Mouse (Mus musculus) CH12.LX (cell line): ENCODE measurements around the gene Klk1b4. TPM values are rescaled to one million over a fixed set of nuclear protein-coding genes. Genes with fewer than 3 reads are reported as not detected.

Source experiments
- DNase-seq: peaks from one replicate; pipeline ENCODE4 v3.0.0-alpha.2; 2013; ENCODE audit errors: extremely low read depth
- H3K27ac ChIP-seq: 2 replicates; pipeline ENCODE4 v1.5.1; 2012; ENCODE audit warnings: low read depth, mild to moderate bottlenecking, control low read depth, moderate library complexity; ENCODE audit not compliant: insufficient read depth
- H3K27me3 ChIP-seq: replicated peaks from 2 replicates; pipeline ENCODE3; 2012; ENCODE audit warnings: inconsistent platforms
- H3K36me3 ChIP-seq, 2 experiments: replicated peaks in 1 of 2; 2 replicates each; pipeline versions ENCODE3 to v1.6.1; 2012; ENCODE audit warnings: inconsistent platforms in 1 of 2, low read length in 1 of 2, mild to moderate bottlenecking in 1 of 2, mixed read lengths in 1 of 2, moderate library complexity in 1 of 2; ENCODE audit not compliant: control insufficient read depth in 1 of 2, insufficient read depth in 1 of 2
- H3K4me1 ChIP-seq, 2 experiments: 2 replicates each; pipeline ENCODE4 v1.6.1; 2012; ENCODE audit warnings: inconsistent platforms in 1 of 2, moderate library complexity in 1 of 2; ENCODE audit not compliant: insufficient read depth in 2 of 2, control insufficient read depth in 1 of 2
- H3K4me2 ChIP-seq: 2 replicates; pipeline ENCODE4 v1.6.1; 2012; ENCODE audit warnings: low read depth, mild to moderate bottlenecking, control low read depth; ENCODE audit not compliant: poor library complexity, insufficient read depth, severe bottlenecking
- H3K4me3 ChIP-seq, 3 experiments: fragments of 150-350 bp in 1 of 3; sonication (generic) in 1 of 3; replicated peaks in 1 of 3; 2 replicates each; pipeline versions ENCODE3 to v1.5.1; 2011 to 2012; ENCODE audit warnings: low read depth in 2 of 3, low read length in 2 of 3, mild to moderate bottlenecking in 2 of 3, moderate library complexity in 2 of 3, control low read depth in 1 of 3, improper control_type of control experiment in 1 of 3, inconsistent platforms in 1 of 3, mixed read lengths in 1 of 3; ENCODE audit not compliant: poor library complexity in 1 of 3
- H3K79me2 ChIP-seq: replicated peaks from 2 replicates; pipeline ENCODE4 v1.6.1; 2012; ENCODE audit warnings: mild to moderate bottlenecking, moderate library complexity; ENCODE audit not compliant: control insufficient read depth, poor library complexity, insufficient read depth, severe bottlenecking; ENCODE audit errors: extremely low read depth
- H3K9ac ChIP-seq: 2 replicates; pipeline ENCODE4 v1.6.1; 2012; ENCODE audit warnings: low read depth, mild to moderate bottlenecking, control low read depth, moderate library complexity; ENCODE audit not compliant: insufficient read depth
- H3K9me3 ChIP-seq: replicated peaks from 2 replicates; pipeline ENCODE3; 2012; ENCODE audit warnings: low read length, inconsistent platforms, mixed read lengths
- CHD2 ChIP-seq: IDR thresholded peaks from 2 replicates; pipeline ENCODE4 v1.6.1; 2011; ENCODE audit warnings: low read length, improper control_type of control experiment
- CTCF ChIP-seq, 2 experiments: IDR thresholded peaks in 1 of 2; conservative IDR thresholded peaks in 1 of 2; 2 replicates each; pipeline ENCODE4 v1.5.1; 2011 to 2012; ENCODE audit warnings: low read depth in 2 of 2, low read length in 2 of 2, improper control_type of control experiment in 1 of 2, inconsistent platforms in 1 of 2, mild to moderate bottlenecking in 1 of 2, moderate library complexity in 1 of 2
- EP300 ChIP-seq: IDR thresholded peaks from 2 replicates; pipeline ENCODE4 v1.6.1; 2011; ENCODE audit warnings: low read length, improper control_type of control experiment
- GABPA ChIP-seq: IDR thresholded peaks from 2 replicates; pipeline ENCODE4 v1.6.1; 2012; ENCODE audit warnings: low read depth, low read length, improper control_type of control experiment, inconsistent platforms; ENCODE audit not compliant: insufficient replicate concordance
- JUND ChIP-seq: conservative IDR thresholded peaks from 2 replicates; pipeline ENCODE4 v1.6.1; 2011; ENCODE audit warnings: low read depth, low read length, improper control_type of control experiment
- MAFK ChIP-seq: IDR thresholded peaks from 2 replicates; pipeline ENCODE4 v1.6.1; 2011; ENCODE audit warnings: low read length, improper control_type of control experiment; ENCODE audit not compliant: insufficient replicate concordance
- MAX ChIP-seq: IDR thresholded peaks from 2 replicates; pipeline ENCODE4 v1.6.1; 2011; ENCODE audit warnings: low read length, improper control_type of control experiment
- MAZ ChIP-seq: IDR thresholded peaks from 2 replicates; pipeline ENCODE4 v1.6.1; 2012; ENCODE audit warnings: low read depth, mild to moderate bottlenecking, inconsistent platforms, low read length, improper control_type of control experiment, moderate library complexity
- MXI1 ChIP-seq: IDR thresholded peaks from 2 replicates; pipeline ENCODE4 v1.6.1; 2011; ENCODE audit warnings: mild to moderate bottlenecking, low read depth, low read length, improper control_type of control experiment
- NRF1 ChIP-seq: IDR thresholded peaks from 2 replicates; pipeline ENCODE4 v1.6.1; 2014; ENCODE audit warnings: low read depth, mild to moderate bottlenecking, inconsistent platforms, low read length, improper control_type of control experiment, moderate library complexity
- POLR2AphosphoS2 ChIP-seq: IDR thresholded peaks from 2 replicates; pipeline ENCODE4 v1.6.1; 2011; ENCODE audit warnings: low read depth, low read length, improper control_type of control experiment
- RAD21 ChIP-seq: IDR thresholded peaks from 2 replicates; pipeline ENCODE4 v1.6.1; 2011; ENCODE audit warnings: low read depth, mild to moderate bottlenecking, low read length, improper control_type of control experiment, moderate library complexity
- SMC3 ChIP-seq: IDR thresholded peaks from 2 replicates; pipeline ENCODE4 v1.6.1; 2011; ENCODE audit warnings: low read depth, low read length, improper control_type of control experiment
- USF1 ChIP-seq: IDR thresholded peaks from 2 replicates; pipeline ENCODE4 v1.6.1; 2014; ENCODE audit warnings: low read depth, mild to moderate bottlenecking, inconsistent platforms, low read length, improper control_type of control experiment
- ZKSCAN1 ChIP-seq: IDR thresholded peaks from 2 replicates; pipeline ENCODE4 v1.6.1; 2012; ENCODE audit warnings: low read depth, inconsistent platforms, low read length, improper control_type of control experiment, borderline replicate concordance
- ZMIZ1 ChIP-seq: IDR thresholded peaks from 2 replicates; pipeline ENCODE4 v1.6.1; 2012; ENCODE audit warnings: low read depth, mild to moderate bottlenecking, inconsistent platforms, low read length, improper control_type of control experiment
- dilution Hi-C: fragments of 300-500 bp; cut with MboI; formaldehyde crosslinking; loops from 2 replicates; pipeline ENCODE4 v1.14.3; 2020; ENCODE audit warnings: low sequenced_read_pairs; ENCODE audit not compliant: extremely low pct_unique_long_range_greater_than_20kb, extremely low pct_ligation_motif_present
- in situ Hi-C: fragments of 300-500 bp; cut with MboI; formaldehyde crosslinking; loops from 3 replicates; pipeline ENCODE4 v1.14.3; 2019; ENCODE audit warnings: low sequenced_read_pairs, low pct_ligation_motif_present, low pct_unique_long_range_greater_than_20kb, mixed read lengths
- polyA plus RNA-seq: library from polyadenylated mRNA; unstranded; fragments of >175 nt; gene quantifications from 2 replicates; pipeline ENCODE4 v1.2.1, GENCODE M21; 2012; ENCODE audit warnings: low read depth; ENCODE audit not compliant: insufficient read length
- total RNA-seq, 2 experiments: library from RNA; depleted of rRNA; stranded (reverse); fragments of 300-350 nt in 1 of 2; fragments of >200 nt in 1 of 2; gene quantifications; 2 replicates each; pipeline ENCODE4 v1.2.3; 2012 to 2014

The Klk1b4 gene
- total and polyA plus RNA-seq, 3 experiments: not detected

DNA sequence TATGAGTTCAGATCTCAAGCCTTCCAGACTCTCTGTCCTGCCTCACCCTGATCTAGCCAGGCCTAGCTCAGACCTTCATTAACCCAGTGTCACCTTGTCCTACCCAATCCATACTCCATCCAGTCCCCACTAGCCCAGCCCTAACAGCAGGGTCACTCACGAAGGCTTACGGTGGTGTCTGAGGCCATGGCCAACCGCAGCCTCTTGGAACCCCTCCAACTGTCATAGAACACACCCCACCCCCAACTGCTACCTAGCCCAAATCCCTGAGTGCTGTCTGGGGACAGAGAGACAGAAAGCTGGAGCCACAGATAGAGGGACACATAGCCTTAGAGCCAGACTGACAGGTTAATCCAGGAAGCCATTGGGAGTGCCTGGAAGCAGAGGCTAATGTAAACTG lies 28.7 kb downstream of the Klk1b4 start, which contains the start of gene Gm36864:
TSS of gene Gm36864 (plus strand) at position 269 of the 400 bp plus-strand sequence.
- no peaks in the 10 kb centered on the region for H3K79me2 ChIP-seq
- H3K36me3 ChIP-seq: no peaks in the 10 kb centered on the region
- no peaks in the 10 kb centered on the region for H3K9me3 ChIP-seq
- no peak for TF ChIP-seq CHD2
- no peak for TF ChIP-seq MAFK
- no peak for TF ChIP-seq USF1
- TF ChIP-seq ZKSCAN1: no peak
- no peak for TF ChIP-seq MAX
- TF ChIP-seq POLR2AphosphoS2: no peak
- no peak for TF ChIP-seq EP300
- no peak for TF ChIP-seq GABPA
- TF ChIP-seq, all 38 proteins: peak for 0
- H3K9ac ChIP-seq: no peak within 1 kb of the TSS
- H3K27me3 ChIP-seq: peaks cover 16% of the 10 kb centered on the region
- dilution Hi-C loops (no loop called here), in situ Hi-C loops (no loop called here)
- no peak for DNase-seq
- no peak within 1 kb of the TSS for H3K4me2 ChIP-seq
- H3K27ac ChIP-seq: no peak within 1 kb of the TSS
- H3K4me1 ChIP-seq: 0 out of 4 replicates have a peak, but pooled peaks cover 0 to 2% of the 10 kb centered on the region in 2 experiments
- H3K4me3 ChIP-seq: no peak within 1 kb of the TSS

DNA sequence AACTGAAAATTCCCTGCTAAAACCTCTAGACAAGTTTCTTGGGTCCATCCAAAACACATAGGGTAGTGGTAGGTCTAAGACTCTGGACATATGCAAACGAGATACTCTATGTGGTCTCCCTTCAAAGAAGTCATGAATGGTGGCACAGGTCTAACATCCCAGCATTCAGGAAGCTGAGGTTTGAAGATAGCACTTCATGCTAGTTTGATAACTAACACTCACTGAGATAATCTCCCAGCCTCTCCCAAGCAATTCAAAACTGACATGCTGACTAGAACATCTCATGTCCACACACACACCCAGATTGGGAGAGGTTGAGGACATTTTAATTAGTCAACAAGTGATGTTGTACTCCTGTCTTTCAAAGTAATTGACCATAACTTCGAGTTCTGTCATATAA lies 32.7 kb downstream of the Klk1b4 start:
- H3K9ac ChIP-seq: no peak overlapping the region
- in situ Hi-C loops (no loop called here), dilution Hi-C loops (no loop called here)
- no peak overlapping the region for H3K4me2 ChIP-seq
- no peak overlapping the region for H3K27ac ChIP-seq
- no peak for DNase-seq
- no peaks in the 10 kb centered on the region for H3K79me2 ChIP-seq
- TF ChIP-seq RAD21: no peak
- no peak for TF ChIP-seq MXI1
- TF ChIP-seq ZMIZ1: no peak
- TF ChIP-seq CHD2: no peak
- TF ChIP-seq GABPA: no peak
- no peak for TF ChIP-seq MAZ
- no peak for TF ChIP-seq CTCF (conservative IDR thresholded peaks at IDR 0.05 in 1 of 2, IDR thresholded peaks at IDR 0.05 in 1 of 2; ENCODE audit: low read depth in 2 of 2, low read length in 2 of 2)
- no peak for TF ChIP-seq JUND
- no peak for TF ChIP-seq NRF1
- no peak for TF ChIP-seq EP300
- no peak for TF ChIP-seq SMC3
- no peaks in the 10 kb centered on the region for H3K36me3 ChIP-seq
- H3K4me3 ChIP-seq: no peak overlapping the region
- peaks cover 0 to 6% of the 10 kb centered on the region in 2 experiments; a peak in 2 of 4 replicates for H3K4me1 ChIP-seq
- peaks cover 9% of the 10 kb centered on the region for H3K27me3 ChIP-seq
- H3K9me3 ChIP-seq: no peaks in the 10 kb centered on the region
